In genomic region chrX:106555457-106555856, GRCm38 (mm10) we compare ENCODE assay signal across 23 mouse cellular contexts. TPM values are rescaled to one million over a fixed set of nuclear protein-coding genes. Genes with fewer than 3 reads are reported as not detected.
DNase-seq lines count a peak whose midpoint lies in the region; TF ChIP-seq lines count a peak whose summit lies in the region.
"Had no signal": no experiment of that assay in that cellular context is flagged by ENCODE, and none has a peak within 500 bp of the region (broad histone marks: within the 10 kb centered on the region; RNA-seq: fewer than 3 reads in every experiment).

No protein-coding gene starts in this region.

- no peaks in the 10 kb centered on the region for H3K9me3 ChIP-seq in MEL (replicated peaks; ENCODE audit: insufficient read depth, low read length)
- H3K9me3 ChIP-seq: G1E had no signal

- H3K27ac ChIP-seq in MEL (ENCODE audit: control insufficient read depth, low read depth, low read length), result no peak overlapping the region

- H3K27me3 ChIP-seq in MEL (ENCODE audit: control insufficient read depth in 1 of 2, insufficient read depth in 2 of 2, low read length in 2 of 2), result no peaks in the 10 kb centered on the region
- H3K27me3 ChIP-seq: CH12.LX had no signal

- peak; percentile 52 for DNase-seq in MEL (ENCODE audit: low read depth, low spot score)
- DNase-seq in MEL-GATA-1-ER (ENCODE audit: extremely low read depth, low read depth), result peak; percentile 25
- DNase-seq in frontal cortex, postnatal 25 days (ENCODE audit: low spot score in 2 of 2), result no peak
- no peak for DNase-seq in urinary bladder, postnatal 14 days (ENCODE audit: low spot score)
- DNase-seq: adrenal gland, adult 2 months; adrenal gland, adult 8-10 months; adrenal gland, postnatal 10 days; adrenal gland, postnatal 14 days; adrenal gland, postnatal 25 days; adrenal gland, postnatal 36 days; B cell, adult 2 months; cerebellum, adult 11 months; cerebellum, adult 11-12 months; cerebellum, adult 18-20 months; cerebellum, adult 2 months; cerebellum, adult 8-10 months had no signal

- no peak overlapping the region for H3K9ac ChIP-seq in MEL (ENCODE audit: control insufficient read depth, low read depth, low read length, poor library complexity, severe bottlenecking)

- peak; percentile 88 for TF ChIP-seq EP300 in MEL (IDR thresholded peaks at IDR 0.05; ENCODE audit: low read depth in 1 of 2, low read length in 2 of 2)

- H3K4me1 ChIP-seq in MEL (ENCODE audit: control insufficient read depth in 1 of 2, insufficient read depth in 2 of 2, low read length in 2 of 2), result peaks cover 0 to 4% of the 10 kb centered on the region in 2 experiments; a peak in 2 of 4 replicates

- peaks cover 0 to 4% of the 10 kb centered on the region in 2 experiments; a peak in 2 of 4 replicates for H3K36me3 ChIP-seq in MEL (ENCODE audit: control insufficient read depth in 1 of 2, insufficient read depth in 2 of 2, low read length in 2 of 2)
- H3K36me3 ChIP-seq: G1E had no signal

- no peak for TF ChIP-seq RAD21 in MEL (IDR thresholded peaks at IDR 0.05; ENCODE audit: low read depth, low read length)

- no peak overlapping the region for H3K4me3 ChIP-seq in MEL (ENCODE audit: control insufficient read depth in 1 of 2, insufficient read depth in 1 of 2, low read depth in 2 of 2, low read length in 2 of 2)

- no peaks in the 10 kb centered on the region for H3K79me2 ChIP-seq in MEL (ENCODE audit: control insufficient read depth, insufficient read depth, low read length, poor library complexity)

- TF ChIP-seq CTCF in MEL (IDR thresholded peaks at IDR 0.05 in 2 of 3, conservative IDR thresholded peaks at IDR 0.05 in 1 of 3; ENCODE audit: control insufficient read depth in 1 of 3, insufficient read depth in 1 of 3, low read depth in 2 of 3, low read length in 3 of 3, poor library complexity in 1 of 3, severe bottlenecking in 1 of 3), result no peak

- no peak for TF ChIP-seq POLR2A in MEL (IDR thresholded peaks at IDR 0.05; ENCODE audit: control insufficient read depth in 1 of 2, insufficient read depth in 1 of 2, low read depth in 1 of 2, low read length in 2 of 2, poor library complexity in 1 of 2)

TF ChIP-seq in MEL, 35 proteins besides CTCF, POLR2A, EP300 and RAD21:
- TF ChIP-seq TCF12 (IDR thresholded peaks at IDR 0.05; ENCODE audit: low read depth, low read length) (peak; percentile 61; the same call in 1 of the 2 replicates), USF1 (IDR thresholded peaks at IDR 0.05; ENCODE audit: low read depth, low read length) (no peak), RCOR1 (IDR thresholded peaks at IDR 0.05; ENCODE audit: low read depth, low read length) (peak; percentile 54; the same call in 1 of the 2 replicates), ETS1 (IDR thresholded peaks at IDR 0.05; ENCODE audit: low read depth, low read length) (peak; percentile 51; the same call in 1 of the 2 replicates), SIN3A (IDR thresholded peaks at IDR 0.05; ENCODE audit: low read length) (0 out of 2 replicates have a peak, but pooled peaks have one; percentile 20), GATA1 (IDR thresholded peaks at IDR 0.05; ENCODE audit: low read depth, low read length) (peak; percentile 75), UBTF (IDR thresholded peaks at IDR 0.05; ENCODE audit: borderline replicate concordance, insufficient read depth, low read depth, low read length) (no peak), MYB (IDR thresholded peaks at IDR 0.05; ENCODE audit: low read depth, low read length) (peak; percentile 78; the same call in 1 of the 2 replicates)
TF ChIP-seq in MEL: peak in this region for 6.

RNA-seq across cellular contexts. Expression of gene Gm5127, which starts 27.5 kb away (rescaled TPM):
- total RNA-seq in MEL (2012; rRNA removed), result not detected in 2 replicates
- not detected for polyA plus RNA-seq in MEL (2012; ENCODE audit: insufficient read depth in 1 of 2, insufficient read length in 2 of 2, low read depth in 1 of 2, low replicate concordance in 2 of 2, missing spikeins in 1 of 2)
- total RNA-seq: adrenal gland, adult 18-20 months; adrenal gland, adult 2 months; adrenal gland, adult 8-10 months; adrenal gland, postnatal 10 days; adrenal gland, postnatal 14 days; adrenal gland, postnatal 25 days; adrenal gland, postnatal 36 days; adrenal gland, postnatal 4 days; ES-E14; G1E had no signal
- polyA plus RNA-seq: adrenal gland, adult 2 months; C2C12; G1E; Patski had no signal

RNA-seq across cellular contexts. Expression of gene Cysltr1, which starts 48.0 kb away (rescaled TPM):
- total RNA-seq in MEL (2012; rRNA removed), result 0.04 and 0.29 TPM in 2 replicates
- under 1 TPM in 1 of 2 experiments, not detected in 1; 0.13 TPM for polyA plus RNA-seq in MEL (2012; ENCODE audit: insufficient read depth in 1 of 2, insufficient read length in 2 of 2, low read depth in 1 of 2, low replicate concordance in 2 of 2, missing spikeins in 1 of 2)
- polyA plus RNA-seq: C2C12, G1E had no signal

Comparison
In these comparisons a context has a peak if more than half of its experiments do, and no peak if none do; other contexts are left out.
1. DNase-seq: peak in MEL (single experiment) and MEL-GATA-1-ER (single experiment); none in frontal cortex, postnatal 25 days (0 of 2) and urinary bladder, postnatal 14 days (single experiment).